Mouse (Mus musculus) liver, embryonic 11.5 days (tissue): ENCODE measurements around the gene Asb4. TPM values are rescaled to one million over a fixed set of nuclear protein-coding genes. Genes with fewer than 3 reads are reported as not detected.
"Not testable (repeated sequence)": the region's sequence is repeated elsewhere in the genome, so short reads cannot be mapped to it uniquely, and the experiment has no call there.

Source experiments
- ATAC-seq: fragments of 200-750 bp; cut with Nextera tagmentation; replicated peaks from 2 replicates; pipeline ENCODE4 v1.8.0; 2017; ENCODE audit warnings: moderate number of reproducible peaks, mild to moderate bottlenecking, moderate TSS enrichment, moderate library complexity; ENCODE audit not compliant: low FRiP score
- DNase-seq: peaks from one replicate; pipeline ENCODE4 v3.0.0-alpha.2; 2017; ENCODE audit warnings: low spot score
- H3K27ac ChIP-seq: fragments of 300-500 bp; sonication (generic); 2 replicates; pipeline ENCODE4 v1.5.1; 2014; ENCODE audit warnings: mild to moderate bottlenecking, low read depth, low read length, control low read depth
- H3K27me3 ChIP-seq: fragments of 300-500 bp; sonication (generic); replicated peaks from 2 replicates; pipeline ENCODE4 v1.6.1; 2014; ENCODE audit warnings: low read length, mixed read lengths; ENCODE audit not compliant: control insufficient read depth, insufficient read depth
- H3K36me3 ChIP-seq: fragments of 300-500 bp; sonication (generic); 2 replicates; pipeline ENCODE4 v1.6.1; 2014; ENCODE audit warnings: mild to moderate bottlenecking, low read length, moderate library complexity, mixed read lengths; ENCODE audit not compliant: control insufficient read depth, insufficient read depth
- H3K4me1 ChIP-seq: fragments of 300-500 bp; sonication (generic); replicated peaks from 2 replicates; pipeline ENCODE4 v1.6.1; 2014; ENCODE audit warnings: low read length, mixed read lengths; ENCODE audit not compliant: control insufficient read depth, insufficient read depth
- H3K4me2 ChIP-seq: fragments of 300-500 bp; sonication (generic); 2 replicates; pipeline ENCODE4 v1.6.1; 2014; ENCODE audit warnings: mild to moderate bottlenecking, control low read depth, moderate library complexity
- H3K4me3 ChIP-seq: fragments of 300-500 bp; sonication (generic); 2 replicates; pipeline ENCODE4 v1.5.1; 2014; ENCODE audit warnings: low read depth, low read length, control low read depth
- H3K9ac ChIP-seq: fragments of 300-500 bp; sonication (generic); 2 replicates; pipeline ENCODE4 v1.6.1; 2014; ENCODE audit warnings: low read depth, low read length, control low read depth
- H3K9me3 ChIP-seq: fragments of 300-500 bp; sonication (generic); 2 replicates; pipeline ENCODE4 v1.6.1; 2016; ENCODE audit warnings: low read length, inconsistent platforms, mixed read lengths; ENCODE audit not compliant: control insufficient read depth
- WGBS: fragments of 180-500 bp; shearing (Covaris S2); extraction: QIAGEN DNeasy Blood & Tissue Kit; methylation state at CpG from one replicate; pipeline ENCODE4 v1.1.7; 2014; 5-methylcytosine and 5-hydroxymethylcytosine counted together
- polyA plus RNA-seq: library from polyadenylated mRNA; unstranded; fragments of >200 nt; fragmentation: Nextera tagmentation; extraction: Ambion mirVana; gene quantifications from 2 replicates; pipeline ENCODE4 v1.2.1, GENCODE M21; 2014

Asb4 gene
- 100 and 109 TPM in 2 replicates for polyA plus RNA-seq

DNA sequence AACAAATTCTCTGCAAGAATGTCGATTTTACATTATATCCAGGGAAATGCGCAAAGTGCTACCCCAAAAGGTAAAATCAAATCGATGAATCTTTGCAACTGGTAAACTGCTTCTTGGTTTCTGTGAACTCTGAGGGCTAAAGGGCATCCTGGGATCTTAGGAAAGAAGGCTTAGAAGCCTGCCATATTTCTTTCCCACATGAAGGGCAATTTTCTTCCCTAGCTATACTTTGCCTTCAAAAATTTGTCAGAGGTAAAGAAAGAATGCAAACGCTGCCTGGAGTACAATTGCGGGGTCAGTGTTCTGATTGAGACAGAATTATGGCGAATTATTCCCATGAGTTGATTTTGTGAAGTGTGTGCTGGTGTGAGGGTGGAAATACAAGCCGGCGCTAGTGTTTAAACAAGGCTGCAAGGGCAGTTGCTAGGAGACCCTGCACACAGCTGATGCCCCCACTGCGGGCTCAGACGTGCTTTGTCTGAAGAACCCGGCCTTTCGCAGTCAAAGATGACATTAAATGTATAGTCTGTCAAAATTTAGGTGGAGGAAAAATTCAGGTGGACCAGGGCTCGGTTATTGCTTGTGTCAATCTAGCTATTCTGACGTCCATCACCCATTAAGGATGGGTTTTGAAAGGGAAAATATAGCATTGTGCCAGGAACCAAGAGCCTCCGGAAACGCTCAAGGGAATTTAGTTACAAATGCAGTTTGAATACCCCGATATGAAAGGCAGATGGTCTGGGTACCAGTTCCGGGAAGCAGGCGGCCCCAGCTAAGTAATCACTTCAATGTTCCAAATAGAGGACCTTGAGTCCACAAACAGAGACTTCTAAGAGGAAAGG lies at the start of gene Asb4:
TSS of gene Asb4 (plus strand) at position 51 of the 842 bp plus-strand sequence.
- DNase-seq, result peak; percentile 37
- Histone ChIP-seq H3K4me3 (peak within 1 kb of the TSS; percentile 35), H3K9me3 (no peaks in the 10 kb centered on the region), H3K4me2 (peak within 1 kb of the TSS; percentile 78), H3K27ac (peak within 1 kb of the TSS; percentile 26; the same call in 1 of the 2 replicates), H3K4me1 (peaks cover 23% of the 10 kb centered on the region), H3K36me3 (no peaks in the 10 kb centered on the region), H3K27me3 (no peaks in the 10 kb centered on the region), H3K9ac (peak within 1 kb of the TSS; percentile 46)
- ATAC-seq, result 0 out of 2 replicates have a peak, but pooled peaks have one; percentile 3
- 13% methylated on average over 19 of the region's 19 CpGs for WGBS

DNA sequence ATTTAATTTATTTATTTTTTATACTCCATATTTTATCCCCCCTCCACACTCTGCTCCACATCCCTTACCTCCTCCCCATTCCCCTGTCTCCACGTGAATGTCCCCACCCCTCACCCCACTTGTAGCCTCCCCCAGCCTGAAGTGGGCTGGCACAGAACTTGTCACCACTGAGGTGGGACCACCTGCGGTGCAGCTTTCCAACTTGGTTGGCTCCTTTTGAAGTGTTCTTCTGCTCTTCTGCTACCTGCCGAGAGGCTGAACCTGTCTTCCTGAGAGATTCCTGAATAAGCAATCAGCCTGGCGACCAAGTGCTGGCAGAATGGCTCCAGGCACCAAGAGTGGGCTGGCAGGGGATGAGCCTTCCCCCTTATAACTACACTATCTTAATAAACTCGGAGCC lies 49.2 kb upstream of the Asb4 start:
- H3K36me3 ChIP-seq, result no peaks in the 10 kb centered on the region
- no peak for ATAC-seq
- H3K9ac ChIP-seq, result no peak overlapping the region
- H3K9me3 ChIP-seq, result no peaks in the 10 kb centered on the region
- DNase-seq, result no peak
- H3K27ac ChIP-seq, result no peak overlapping the region
- no peaks in the 10 kb centered on the region for H3K4me1 ChIP-seq
- 71% methylated on average over 5 of the region's 5 CpGs for WGBS
- H3K4me2 ChIP-seq, result no peak overlapping the region
- H3K27me3 ChIP-seq, result no peaks in the 10 kb centered on the region
- H3K4me3 ChIP-seq, result no peak overlapping the region

DNA sequence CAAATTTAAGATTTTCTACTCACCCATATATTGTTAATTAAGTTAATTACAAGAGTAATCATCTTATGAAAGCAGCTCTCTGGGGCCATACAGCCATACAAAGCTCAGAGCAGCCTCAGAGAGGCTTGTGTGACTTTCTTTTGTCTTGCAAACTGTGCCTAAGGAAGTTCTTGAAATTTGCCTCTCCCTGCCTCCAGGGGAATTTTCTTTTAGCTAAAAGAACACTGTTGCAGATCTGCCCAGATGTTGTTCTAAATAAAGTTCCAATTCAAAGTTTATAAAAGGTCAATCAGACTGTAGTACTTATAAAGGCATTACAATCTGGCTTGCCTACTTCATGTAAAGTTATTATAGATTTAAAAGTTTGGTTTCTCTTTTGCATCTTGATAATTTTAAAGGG lies 47.2 kb upstream of the Asb4 start:
- not testable (repeated sequence) for H3K9ac ChIP-seq, H3K4me1 ChIP-seq, ATAC-seq, H3K27me3 ChIP-seq, H3K4me2 ChIP-seq, H3K27ac ChIP-seq, DNase-seq, H3K9me3 ChIP-seq, H3K4me3 ChIP-seq, H3K36me3 ChIP-seq

DNA sequence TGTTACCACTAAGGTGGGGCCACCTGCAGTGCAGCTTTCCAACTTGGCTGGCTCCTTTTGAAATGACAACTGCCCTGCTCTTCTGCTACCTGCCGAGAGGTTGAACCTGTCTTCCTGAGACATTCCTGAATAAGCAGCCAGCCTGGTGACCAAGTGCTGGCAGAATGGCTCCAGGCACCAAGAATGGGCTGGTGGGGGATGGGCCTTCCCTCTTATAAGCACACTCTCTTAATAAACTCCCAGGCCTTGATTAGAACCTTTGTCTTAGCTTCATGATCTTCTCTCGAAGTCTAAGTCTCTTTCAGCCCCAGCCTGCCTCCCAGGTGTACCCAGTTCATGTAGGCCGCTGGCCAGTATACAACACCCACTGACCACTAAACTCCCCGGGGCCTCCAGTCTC lies 44.4 kb upstream of the Asb4 start:
- not testable (repeated sequence) for H3K4me1 ChIP-seq, H3K4me2 ChIP-seq, H3K9ac ChIP-seq, H3K9me3 ChIP-seq, H3K27me3 ChIP-seq, H3K27ac ChIP-seq, DNase-seq, H3K36me3 ChIP-seq, ATAC-seq, H3K4me3 ChIP-seq
- 87% methylated on average over 4 of the region's 4 CpGs for WGBS

DNA sequence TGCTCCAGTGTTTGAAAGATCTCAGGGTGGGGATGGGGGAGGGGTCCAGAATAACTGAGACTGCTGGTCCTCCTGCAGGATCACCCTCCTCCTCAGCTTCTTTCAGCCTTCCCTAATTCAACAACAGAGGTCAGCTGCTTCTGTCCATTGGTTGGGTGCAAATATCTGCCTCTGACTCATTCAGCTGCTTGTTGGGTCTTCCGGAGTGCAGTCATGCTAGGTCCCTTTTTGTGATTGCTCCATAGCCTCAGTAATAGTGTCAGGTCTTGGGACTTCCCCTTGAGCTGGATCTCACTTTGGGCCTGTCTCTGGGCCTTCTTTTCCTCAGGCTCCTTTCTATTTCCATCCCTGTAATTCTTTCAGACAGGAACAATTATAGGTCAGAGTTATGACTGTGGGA lies 43.9 kb upstream of the Asb4 start:
- H3K4me3 ChIP-seq, ATAC-seq, H3K9ac ChIP-seq, H3K27me3 ChIP-seq, H3K4me2 ChIP-seq, DNase-seq, H3K9me3 ChIP-seq, H3K4me1 ChIP-seq, H3K36me3 ChIP-seq, H3K27ac ChIP-seq: not testable (repeated sequence)
- 84% methylated on average over 1 of the region's 1 CpGs for WGBS

DNA sequence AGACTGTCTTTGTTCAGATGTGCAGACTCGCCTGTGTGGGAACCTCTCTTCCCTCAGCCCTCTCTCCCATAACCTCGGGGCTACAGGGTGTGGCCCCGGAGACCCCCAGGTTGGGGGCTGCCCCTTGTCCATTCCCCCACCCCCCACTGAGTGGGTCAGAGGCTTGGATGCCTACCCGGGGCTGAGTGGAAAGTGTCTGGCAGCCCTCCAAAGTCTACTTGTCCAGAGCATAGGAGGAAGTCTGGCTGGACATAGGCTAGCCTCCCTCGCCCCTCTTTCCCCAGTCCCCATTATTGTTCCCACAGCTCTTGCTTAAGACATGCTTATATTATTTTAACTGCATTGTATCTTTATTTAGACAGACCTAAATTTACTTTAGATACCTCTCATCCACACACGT lies 38.9 kb upstream of the Asb4 start:
- ATAC-seq, result peak; percentile 47; the same call in 1 of the 2 replicates
- H3K27me3 ChIP-seq, result no peaks in the 10 kb centered on the region
- H3K27ac ChIP-seq, result no peak overlapping the region
- no peaks in the 10 kb centered on the region for H3K36me3 ChIP-seq
- WGBS, result 78% methylated on average over 6 of the region's 6 CpGs
- H3K9ac ChIP-seq, result no peak overlapping the region
- no peak for DNase-seq
- H3K9me3 ChIP-seq, result no peaks in the 10 kb centered on the region
- no peak overlapping the region for H3K4me3 ChIP-seq
- no peaks in the 10 kb centered on the region for H3K4me1 ChIP-seq
- H3K4me2 ChIP-seq, result no peak overlapping the region

GRCm38 (mm10) chr6:5357873-5358272 lies 25.3 kb upstream of the Asb4 start:
- Histone ChIP-seq H3K27ac (no peak overlapping the region), H3K36me3 (no peaks in the 10 kb centered on the region), H3K4me2 (no peak overlapping the region), H3K4me3 (no peak overlapping the region), H3K9me3 (no peaks in the 10 kb centered on the region), H3K4me1 (no peaks in the 10 kb centered on the region), H3K9ac (no peak overlapping the region), H3K27me3 (no peaks in the 10 kb centered on the region)
- DNase-seq (no peak), ATAC-seq (no peak)

DNA sequence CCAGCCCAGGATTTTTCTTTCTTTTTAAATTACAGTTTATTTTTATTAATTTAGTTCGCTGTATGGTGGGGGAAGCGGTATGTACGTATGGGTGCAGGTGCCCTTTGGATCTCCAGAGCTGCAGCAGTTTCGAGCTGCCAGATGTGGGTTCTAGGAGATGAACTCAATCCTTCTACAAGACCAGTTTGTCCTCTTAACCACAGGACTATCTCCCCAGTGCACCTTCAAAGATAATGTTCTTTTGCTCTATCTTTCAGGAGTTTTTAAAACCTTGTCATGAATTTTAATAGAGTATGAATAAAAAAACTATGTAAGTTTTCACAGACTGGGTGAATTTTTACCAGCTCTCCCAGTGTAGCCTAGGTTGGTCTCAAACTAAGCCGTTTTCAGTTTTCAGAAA lies 22.8 kb upstream of the Asb4 start:
- no peaks in the 10 kb centered on the region for H3K4me1 ChIP-seq
- WGBS, result 71% methylated on average over 5 of the region's 5 CpGs
- ATAC-seq (peak; percentile 90), DNase-seq (no peak)
- H3K36me3 ChIP-seq, result no peaks in the 10 kb centered on the region
- H3K4me3 ChIP-seq, result no peak overlapping the region
- H3K27ac ChIP-seq, result no peak overlapping the region
- no peak overlapping the region for H3K4me2 ChIP-seq
- no peaks in the 10 kb centered on the region for H3K9me3 ChIP-seq
- no peaks in the 10 kb centered on the region for H3K27me3 ChIP-seq
- no peak overlapping the region for H3K9ac ChIP-seq

DNA sequence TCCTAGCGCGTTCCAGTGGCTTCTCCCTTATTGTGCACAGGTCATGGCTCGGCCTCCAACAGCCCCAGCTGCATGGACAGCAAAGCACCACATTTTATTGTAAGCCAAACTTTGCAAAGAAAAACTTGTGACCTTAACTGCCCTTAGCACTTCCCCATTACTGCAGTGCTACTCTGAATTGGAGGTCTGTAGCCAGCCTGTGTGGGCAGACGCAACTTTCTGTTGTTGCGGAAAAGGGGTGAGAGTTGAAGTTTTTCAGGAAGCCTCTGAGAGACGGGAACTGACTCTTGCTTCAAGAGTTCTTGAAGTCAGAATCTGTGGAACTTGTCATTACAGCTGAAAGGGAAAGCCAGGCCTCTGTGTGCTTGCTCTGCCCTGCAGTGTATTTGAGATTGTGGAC lies 21.2 kb upstream of the Asb4 start:
- Histone ChIP-seq H3K27ac (no peak overlapping the region), H3K4me1 (no peaks in the 10 kb centered on the region), H3K4me3 (no peak overlapping the region), H3K9ac (no peak overlapping the region), H3K4me2 (no peak overlapping the region), H3K27me3 (no peaks in the 10 kb centered on the region), H3K9me3 (no peaks in the 10 kb centered on the region), H3K36me3 (no peaks in the 10 kb centered on the region)
- ATAC-seq, result no peak
- no peak for DNase-seq
- WGBS, result 74% methylated on average over 6 of the region's 6 CpGs
